Mouse (Mus musculus) right cerebral cortex, postnatal 4 days (tissue): ENCODE data around the gene Susd5.

Source experiments
- DNase-seq: peaks from one replicate; pipeline ENCODE4 v3.0.0-alpha.2; 2022

Susd5 gene

DNA sequence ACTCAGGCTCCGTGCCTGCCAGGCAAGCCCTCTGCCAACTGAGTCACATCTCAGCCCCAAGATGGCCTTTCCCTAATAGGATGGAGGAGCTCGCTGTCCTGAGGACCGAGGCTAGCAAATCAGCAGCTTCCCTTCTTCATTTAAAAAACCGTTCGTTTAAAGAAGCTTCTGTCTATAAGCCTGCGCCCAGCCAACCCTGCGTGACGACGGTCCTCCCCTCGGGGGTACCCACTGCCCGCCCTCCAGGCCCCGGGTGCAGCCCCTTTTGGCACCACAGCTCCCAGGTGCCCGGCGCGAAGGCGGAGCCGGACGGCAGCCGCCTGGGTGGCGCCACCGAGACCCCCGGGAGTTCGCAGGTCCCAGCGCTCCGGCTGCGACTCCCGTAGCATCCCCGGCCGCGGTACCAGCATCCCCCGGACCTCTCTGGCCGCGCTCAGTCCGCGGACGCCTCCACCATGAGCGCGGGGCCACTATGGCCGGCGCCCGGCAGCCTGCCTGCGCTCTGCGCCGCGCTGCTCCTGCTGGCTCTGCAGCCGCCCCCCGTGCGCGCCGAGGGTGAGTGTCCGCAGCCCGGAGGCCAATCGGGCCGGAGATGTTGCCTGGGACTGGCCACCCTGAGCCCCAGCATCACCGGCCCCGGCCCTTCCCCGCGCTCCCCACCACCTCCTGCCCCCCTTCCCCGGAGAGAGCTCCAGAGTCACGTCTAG is at the start of gene Susd5:
Susd5 (plus strand) TSS at position 51 of the 707 bp plus-strand sequence.
- DNase-seq: peak; percentile 15

DNA sequence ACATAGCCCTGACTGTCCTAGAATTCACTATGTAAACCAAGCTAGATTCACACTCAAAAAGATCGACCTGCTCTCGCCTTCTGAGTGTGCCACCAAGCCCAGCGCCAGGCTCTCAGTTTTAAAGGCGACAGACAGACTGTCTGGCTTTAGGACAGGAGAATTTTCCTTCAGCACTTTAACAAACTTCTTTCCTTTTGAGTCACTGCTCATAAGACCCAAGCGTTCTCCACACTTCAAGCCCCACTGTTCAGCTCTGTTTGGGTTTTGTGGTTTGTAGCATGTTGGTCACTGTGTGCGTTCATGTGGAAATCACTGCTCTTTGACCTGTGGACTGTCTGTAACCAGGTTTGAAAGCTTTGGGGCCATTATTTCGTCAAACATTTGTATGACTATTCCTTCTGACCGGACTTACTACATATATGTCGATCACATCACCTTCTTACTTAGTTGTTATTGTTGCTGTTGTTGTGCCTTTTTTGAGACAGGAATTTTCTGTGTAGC is 49.0 kb upstream of the Susd5 start:
- no peak for DNase-seq

DNA sequence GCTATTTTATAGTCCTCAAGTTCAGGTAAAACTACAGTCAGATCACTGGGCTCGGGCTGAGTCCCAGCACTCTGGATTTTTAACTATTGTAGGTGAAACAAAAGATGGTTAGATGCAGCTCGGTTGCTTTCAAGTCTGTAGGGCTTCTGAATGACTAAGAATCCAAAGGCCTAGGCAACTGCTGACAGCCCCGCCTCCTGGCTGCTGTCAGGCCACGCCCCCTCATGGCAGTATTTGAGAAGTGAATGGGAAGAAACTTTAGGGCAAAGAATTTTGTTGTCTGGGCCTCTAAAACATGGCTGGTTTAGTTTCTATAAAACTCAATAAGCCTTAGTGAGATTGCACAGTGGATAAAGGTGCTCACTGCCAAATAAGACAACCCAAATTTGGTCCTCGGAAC is 47.4 kb upstream of the Susd5 start:
- no peak for DNase-seq

DNA sequence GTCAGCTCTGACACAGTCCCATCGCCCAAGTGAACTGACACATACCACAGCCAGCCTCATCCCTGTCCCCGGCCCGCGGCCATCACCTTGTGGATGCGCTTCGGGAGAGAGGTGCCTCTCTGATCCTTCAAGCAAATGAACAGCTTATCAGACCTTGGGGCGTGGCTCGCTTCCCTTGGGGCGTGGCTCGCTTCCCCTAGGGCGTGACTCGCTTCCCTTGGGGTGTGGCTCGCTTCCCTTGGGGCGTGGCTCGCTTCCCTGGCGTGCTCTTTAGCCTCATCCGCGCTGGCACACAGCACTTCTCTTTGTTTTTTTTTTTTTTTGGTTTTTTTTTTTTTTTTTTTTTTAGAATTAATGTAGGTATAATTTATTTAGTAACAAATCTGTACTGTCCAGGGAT is 45.7 kb upstream of the Susd5 start:
- DNase-seq: no peak

DNA sequence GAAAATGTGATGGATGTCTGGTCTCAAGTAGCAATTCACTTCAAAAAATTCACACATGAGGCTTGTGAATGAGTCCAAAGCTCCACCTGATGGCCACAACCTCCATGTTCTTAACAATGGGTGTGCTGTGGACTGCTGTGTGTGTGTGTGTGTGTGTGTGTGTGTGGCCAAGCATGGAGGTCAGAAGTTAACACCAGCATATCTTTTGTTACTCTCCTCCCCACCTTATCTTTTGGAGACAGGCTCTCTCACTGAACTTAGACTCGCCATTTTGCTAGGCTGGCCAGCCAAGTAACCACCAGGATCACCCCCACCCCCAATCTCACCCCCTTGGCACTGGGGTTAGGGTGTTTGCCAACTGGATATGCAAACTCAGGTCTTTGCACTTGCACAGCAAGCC is 42.9 kb upstream of the Susd5 start:
- no peak for DNase-seq

DNA sequence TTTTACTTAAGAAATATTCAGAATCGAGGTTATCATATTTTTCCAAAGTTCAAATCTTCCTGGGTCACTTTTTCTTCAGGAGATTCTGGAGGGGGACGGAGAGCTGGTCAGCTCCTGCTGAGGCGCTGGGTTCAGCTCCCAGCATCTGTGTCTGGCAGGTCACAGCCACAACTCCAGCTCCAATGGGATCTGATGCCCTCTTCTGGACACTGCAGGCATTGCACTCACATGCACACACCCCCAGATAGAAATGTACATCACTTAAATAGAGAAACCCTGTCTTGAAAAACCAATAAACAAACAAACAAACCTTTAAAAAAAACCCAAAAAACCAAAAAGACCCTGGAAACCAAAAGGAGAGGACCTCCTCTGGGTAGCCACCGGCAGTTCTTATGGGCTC is 41.2 kb upstream of the Susd5 start:
- DNase-seq: no peak

DNA sequence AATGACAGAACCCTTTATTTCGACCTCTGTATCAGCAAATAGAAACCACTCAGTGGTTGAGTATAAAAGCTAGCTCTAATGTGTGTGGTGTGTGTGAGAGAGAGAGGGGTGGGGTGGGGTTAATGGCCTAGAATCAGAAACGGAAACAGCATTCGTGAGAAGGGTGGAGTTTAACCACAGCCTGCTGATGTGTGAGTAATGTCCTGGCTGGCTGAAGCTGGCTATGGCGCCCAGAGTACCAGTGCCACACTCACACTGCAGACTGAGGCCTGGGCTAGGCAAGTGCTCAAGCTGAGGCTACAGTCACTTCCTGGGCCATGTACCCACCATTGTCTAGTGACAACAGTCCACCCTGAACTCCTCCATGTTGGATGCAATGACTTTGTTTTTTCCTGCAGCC is 40.5 kb upstream of the Susd5 start:
- no peak for DNase-seq

DNA sequence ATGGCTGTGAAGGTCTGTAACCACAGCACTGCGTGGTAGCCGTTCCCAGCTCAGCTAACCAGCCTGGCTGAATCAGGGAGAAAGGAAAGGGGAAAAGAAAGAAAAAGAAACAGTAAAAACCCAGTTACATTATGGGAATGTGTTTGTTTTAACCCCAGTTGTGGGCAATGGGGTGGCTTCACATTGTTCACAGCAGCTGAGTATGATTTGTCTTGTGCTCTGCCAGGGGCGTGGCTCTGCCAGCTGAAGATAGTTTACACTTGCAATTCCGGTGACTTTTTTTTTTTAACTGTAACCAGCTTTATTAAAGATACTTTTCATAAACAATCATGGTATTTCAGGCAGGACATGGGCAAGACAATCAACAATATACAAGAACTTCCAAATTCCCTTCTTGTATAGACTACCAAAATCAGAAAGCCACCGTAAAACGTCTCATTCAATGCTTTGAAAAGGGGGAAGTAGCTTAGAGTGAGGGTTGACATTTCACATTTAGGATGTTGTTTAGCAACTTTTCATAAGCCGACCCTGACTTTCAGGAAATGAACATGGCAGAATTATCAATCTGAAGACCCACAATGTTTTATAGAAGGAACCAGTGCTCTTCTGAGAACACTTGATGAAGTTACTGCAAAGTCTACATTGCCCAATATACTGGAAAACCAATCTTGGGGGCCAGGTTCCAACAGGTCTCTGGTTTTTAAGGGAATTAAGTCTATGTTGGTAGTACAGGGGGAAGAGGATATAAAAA is 37.8 kb upstream of the Susd5 start:
- DNase-seq: no peak

DNA sequence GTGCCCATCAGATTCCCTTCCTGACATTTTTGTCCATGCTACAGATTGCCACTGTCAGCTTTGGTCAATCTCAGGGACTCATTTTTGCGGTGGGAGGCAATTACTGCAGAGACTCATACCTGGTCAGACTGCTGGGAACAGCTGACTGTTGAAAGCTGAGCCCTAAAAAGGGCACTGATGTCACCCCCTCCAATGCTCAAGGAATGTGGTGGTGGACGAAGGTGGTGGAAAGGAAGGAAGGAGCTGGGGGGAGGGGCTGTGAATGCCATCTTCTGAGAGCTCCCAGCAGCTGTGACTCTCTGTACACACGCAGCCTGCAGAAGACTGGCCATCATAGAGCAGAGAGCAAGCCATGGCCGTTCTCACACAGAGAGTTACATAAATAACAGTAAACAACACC is 34.8 kb upstream of the Susd5 start:
- no peak for DNase-seq

DNA sequence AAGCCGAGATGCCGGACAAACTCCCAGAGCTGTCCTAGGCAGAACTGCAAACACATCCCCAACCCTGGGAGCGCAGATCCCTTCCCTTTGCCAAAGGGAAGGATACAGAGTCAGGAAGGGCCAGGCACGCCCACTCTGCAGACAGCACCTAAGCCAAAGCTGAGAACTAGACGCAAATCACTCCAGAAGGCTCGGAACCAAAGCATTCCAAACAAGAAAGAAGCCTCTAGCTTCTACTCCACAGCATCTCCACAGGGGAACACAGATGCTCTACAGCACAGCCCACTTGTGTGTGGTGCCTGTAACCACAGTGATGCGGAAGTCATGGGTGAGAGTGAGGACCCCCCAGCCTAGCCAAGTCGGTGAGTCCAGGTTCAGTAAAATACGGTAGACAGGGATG is 31.8 kb upstream of the Susd5 start:
- no peak for DNase-seq

DNA sequence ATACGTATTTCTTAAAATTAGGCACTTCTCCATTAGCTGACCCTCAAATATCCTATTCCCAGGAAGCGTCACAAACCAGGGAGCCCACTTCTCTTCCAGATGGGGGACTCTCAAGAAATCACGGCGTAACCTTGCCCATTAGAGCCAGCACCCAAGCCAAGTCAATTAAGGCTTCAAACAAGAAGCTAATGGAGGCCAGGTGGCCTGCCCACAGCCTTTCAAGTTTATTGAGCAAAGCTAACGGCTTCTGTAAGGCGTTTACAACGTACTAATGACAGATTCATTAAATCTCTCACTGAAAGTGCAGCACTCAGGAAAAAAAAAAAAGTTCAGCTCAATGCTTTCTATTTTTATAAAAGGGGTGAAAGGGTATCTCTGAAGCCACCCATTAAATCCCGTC is 31.1 kb upstream of the Susd5 start:
- DNase-seq: no peak

DNA sequence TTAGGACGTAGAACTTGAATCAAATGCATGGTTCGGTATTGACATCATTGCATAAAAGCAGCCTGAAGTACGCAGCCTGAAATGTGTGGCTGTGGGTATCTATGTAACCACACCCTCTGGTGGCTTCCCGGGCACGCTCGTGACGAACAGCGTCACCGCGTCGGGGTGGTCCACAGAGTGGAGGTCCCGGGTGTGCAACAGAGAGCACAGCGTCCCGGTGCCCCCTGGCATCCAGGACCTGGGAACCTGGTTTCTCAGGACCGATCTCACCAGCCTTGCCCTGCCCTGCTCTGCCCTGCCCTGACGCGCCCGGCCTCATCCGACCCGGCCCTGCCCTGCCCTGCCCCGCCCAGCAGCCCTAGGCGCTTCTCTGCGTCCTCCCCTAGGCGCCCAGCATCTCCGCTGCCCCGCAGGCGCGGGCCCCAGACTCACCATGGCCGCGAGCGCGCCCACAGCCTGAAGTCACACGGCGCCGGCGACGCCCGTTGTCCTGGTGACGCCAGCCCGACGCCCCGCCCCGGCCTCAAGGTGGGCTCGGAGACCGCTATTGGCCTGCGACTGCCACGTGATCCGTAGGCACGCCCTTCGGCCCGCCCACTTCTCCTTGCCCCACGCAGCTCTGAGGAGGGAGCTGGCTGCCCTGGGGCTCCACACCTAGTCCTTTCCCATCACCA is 30.5 kb upstream of the Susd5 start:
- peak; percentile 84 for DNase-seq

DNA sequence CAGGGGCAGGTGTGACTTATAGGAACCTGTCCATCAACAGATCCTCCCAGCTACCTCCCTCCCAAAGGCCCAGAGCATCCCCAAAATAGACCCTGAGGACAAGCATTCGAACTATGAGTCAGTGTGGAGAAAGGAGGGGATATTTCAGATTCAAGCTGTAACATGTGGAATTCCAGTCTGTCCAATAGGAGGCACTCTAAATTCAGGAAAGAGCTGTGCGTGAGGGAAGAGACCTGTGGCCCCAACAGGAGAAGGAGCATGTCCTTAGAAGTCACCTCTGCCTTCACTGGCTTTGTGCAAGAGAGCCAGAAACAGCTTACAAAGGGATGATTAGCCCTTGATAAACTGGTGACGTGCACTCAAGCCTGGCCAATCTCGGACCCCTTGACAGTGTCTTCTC is 16.0 kb upstream of the Susd5 start:
- DNase-seq: no peak

DNA sequence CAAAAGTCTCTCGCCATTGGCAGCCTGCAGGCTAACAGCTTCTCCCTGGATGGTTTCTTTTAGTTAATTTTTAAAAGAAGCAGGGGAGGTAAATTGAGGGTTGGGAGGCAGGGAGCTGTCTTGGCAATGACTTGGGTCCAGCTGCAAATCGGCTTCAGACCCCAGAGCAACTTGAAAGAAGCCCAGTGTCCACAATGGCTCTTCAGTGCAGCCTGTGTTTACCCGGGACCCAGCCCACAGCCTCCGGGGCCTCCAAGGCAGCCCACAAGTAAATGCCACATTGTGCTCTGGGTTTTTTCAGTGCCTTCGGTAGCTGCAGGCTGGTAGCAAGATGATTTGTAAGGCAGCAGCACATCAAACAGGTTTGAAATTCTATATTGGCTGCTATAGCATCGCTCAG is 14.4 kb upstream of the Susd5 start:
- peak; percentile 9 for DNase-seq

DNA sequence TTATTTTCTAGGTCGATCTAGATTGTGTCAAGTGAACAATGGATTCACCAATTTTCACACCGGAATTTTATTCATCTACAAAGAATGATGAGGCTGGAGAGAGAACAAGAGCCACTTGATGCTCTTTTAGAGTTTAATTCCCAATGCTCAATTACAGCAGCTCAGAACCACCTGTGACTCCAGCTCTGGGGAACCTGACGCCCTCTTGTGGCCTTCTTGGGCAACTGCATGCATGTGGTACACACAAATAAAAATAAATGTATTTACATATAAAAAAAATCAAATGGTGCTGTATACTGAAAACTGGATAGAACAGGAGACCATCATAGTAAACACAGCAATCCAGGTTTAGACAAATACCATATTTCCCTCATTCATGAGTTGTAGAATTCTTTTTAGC is 12.5 kb upstream of the Susd5 start:
- DNase-seq: no peak

DNA sequence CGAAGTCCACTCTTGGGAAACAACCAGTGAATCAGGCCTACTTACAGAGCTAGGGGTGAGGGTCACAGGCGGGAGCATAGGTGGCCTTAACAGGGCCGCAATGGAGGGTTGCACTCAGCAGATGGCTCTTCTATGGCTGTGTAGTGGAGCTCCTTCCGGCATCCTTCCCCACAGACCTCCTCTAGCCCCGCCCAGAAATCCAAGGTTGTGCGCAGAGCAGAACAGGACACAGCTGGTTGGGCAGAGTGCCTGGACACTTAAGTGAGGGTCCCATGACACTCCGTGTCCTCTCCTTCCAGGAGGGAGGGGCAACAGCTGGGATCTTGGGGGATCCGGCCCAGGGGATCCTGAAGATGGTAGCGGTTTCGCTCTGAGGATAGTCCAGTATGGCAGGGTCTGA is 10.9 kb upstream of the Susd5 start, which contains the start of gene Fbxl2:
Fbxl2 (minus strand) TSS at position 164 of the 400 bp plus-strand sequence.
- no peak for DNase-seq

DNA sequence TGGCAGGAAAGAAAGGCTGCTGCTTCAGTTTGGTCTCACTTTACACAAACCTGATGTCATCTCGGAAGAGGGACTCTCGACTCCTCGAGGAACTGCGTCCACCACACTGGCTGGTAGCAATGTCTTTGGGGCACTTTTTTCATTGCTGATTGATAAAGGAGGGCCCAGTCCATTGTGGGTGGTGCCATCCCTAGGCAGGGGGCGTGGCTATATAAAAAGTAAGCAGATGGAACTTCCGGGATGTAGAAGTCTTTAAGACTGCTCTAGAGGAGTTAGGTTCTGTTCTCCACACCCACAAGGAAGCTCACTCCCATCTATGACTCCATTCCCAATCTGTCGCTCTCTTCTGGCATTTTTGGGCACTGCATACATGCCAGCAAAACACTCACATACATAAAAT is 10.3 kb upstream of the Susd5 start:
- no peak for DNase-seq

DNA sequence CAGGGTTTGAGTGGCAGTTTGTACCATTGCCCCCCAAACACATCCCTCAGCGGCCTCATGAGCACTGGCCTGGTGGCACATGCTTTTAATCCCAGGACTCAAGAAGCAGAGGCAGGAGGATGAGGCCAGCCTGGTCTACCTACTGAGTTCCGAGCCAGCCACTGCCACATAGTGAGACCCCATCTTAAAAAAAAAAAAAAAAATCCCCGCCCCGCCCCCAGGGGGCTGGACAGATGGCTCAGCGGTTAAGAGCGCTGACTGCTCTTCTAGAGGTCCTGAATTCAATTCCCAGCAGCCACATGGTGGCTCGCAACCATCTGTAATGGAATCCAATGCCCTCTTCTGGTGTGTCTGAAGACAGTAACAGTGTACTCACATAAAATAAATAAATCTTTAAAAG is 6.8 kb upstream of the Susd5 start:
- DNase-seq: no peak

DNA sequence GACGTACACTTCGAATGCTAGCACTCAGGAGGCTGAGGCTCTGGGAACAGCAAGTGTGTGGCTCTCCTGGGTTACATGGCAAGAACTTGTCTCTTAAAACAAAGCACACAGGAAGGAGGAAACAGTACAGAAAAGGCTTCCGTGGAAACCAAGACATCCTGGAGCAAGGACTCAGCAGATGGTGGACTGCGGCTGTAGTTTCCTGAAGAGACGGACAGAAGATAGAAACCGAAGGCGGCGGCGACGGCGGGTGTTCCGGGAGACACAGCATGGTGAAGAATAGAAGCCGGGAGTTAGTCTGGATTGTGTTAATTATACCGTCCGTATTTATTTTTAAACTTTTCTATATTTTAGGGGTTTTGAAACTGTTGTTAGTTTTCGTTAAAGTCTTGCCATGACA is 6.2 kb upstream of the Susd5 start:
- peak; percentile 36 for DNase-seq

DNA sequence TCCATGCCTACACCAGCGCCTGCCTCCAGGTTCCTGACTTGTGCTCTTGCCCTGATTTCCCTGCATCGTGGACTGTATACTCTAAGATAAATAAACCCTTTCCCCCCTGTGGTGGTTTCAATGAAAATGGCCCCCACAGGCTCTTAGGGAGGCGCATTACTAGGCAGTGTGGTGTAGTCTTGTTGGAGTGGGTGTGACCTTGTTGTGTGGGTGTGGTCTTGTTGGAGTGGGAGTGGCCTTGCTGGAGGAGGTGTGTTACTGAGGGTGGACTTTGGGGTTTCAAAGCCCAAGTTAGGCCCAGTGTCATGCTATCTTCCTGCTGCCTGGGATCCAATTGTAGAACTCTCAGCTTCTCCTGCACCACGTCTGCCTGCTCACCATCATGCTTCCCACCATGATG is 4.9 kb upstream of the Susd5 start:
- no peak for DNase-seq

DNA sequence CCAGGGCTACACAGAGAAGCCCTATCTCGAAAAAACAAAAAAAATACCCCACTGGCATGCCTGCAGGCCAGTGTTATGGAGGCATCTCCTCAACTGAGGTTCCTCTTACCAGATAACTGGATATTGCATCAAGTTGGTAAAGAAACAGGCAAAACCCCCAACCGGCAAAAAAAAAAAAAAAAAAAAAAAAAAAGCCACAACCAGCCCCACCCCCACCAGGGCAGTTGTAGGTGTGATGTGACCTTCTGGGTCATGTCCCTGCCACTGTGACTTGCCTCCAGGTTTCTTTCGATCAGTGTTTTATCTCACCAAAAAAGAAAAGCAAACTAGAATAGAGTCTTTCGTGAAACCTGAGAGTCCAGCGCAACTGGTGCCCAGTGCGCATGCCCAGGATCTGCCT is 4.1 kb upstream of the Susd5 start:
- DNase-seq: no peak

DNA sequence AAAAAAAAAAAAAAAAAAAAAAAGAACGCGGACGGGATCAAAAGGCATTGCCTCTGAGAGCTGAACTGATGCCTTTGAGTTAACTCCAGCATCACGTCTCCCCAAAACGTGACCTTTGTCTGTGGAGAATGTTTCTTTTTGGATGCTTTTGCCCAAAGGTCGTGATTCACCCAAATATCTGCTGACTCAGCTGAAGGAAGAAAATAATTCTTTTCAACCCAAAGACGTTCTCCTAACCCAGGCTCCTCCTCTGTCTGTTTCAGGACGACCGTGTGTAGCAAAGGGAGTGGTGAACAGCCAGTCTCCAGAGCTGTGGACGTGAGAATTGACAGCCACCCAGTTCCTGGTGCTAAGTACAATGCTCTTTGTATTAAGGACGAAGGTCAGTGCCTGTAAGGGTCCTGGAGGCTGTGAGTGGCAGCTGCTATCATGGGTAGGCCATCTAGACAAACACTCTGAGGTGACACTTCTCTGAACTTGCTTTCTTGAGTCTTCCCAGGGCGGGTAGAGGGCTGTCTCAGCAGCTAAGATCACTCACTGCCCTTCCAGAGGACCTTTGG is 11.6 kb downstream of the Susd5 start:
- no peak for DNase-seq

DNA sequence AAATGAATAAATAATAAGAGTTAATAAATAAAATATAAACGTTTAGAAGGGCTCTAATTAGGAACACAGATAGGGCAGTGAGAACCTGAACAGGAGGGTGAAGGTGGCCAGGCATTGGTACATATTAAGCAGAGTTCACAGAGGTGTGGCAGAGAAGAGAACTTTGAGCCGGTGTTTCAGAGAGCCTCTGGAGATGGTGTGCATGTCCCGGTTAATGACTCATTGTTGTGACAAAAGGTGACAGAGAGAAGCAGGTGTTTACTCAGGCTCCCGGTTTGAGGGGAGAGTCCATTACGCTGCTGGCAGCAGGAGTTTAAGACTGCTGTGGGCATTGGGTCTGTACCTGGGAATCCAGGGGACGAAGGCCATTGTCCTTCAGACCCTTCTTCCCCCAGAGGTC is 12.4 kb downstream of the Susd5 start:
- DNase-seq: no peak

DNA sequence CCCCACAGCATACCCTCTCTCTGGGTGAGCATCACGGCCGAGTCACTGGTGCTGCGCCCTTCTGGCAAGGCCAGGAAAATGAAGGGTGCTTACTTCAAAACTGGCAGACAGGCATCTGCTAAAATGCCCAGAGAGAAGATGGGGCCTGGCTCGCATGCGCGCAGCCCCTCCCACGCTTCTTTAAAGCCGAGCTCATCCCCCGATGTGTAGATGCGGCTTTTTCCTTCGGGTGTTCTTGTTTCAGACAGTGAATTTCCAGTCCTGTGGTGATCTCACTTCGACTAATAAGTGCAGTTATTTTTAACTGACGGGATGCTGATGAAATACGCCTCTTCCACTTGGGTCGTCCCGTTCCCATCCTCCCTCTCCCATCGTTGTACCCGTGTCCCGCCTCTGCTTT is 16.7 kb downstream of the Susd5 start:
- DNase-seq: peak; percentile 5
